Mouse (Mus musculus) embryonic fibroblast, embryonic 13.5 days (primary cell): ENCODE results near the gene Ctnna3. TPM values are rescaled to one million over a fixed set of nuclear protein-coding genes. Genes with fewer than 3 reads are reported as not detected.

Experiments
- H3K27ac ChIP-seq: 2 replicates; pipeline ENCODE4 v1.5.1; 2012; ENCODE audit warnings: low read length, control low read depth, inconsistent platforms; ENCODE audit not compliant: insufficient read depth
- H3K4me1 ChIP-seq: 2 replicates; pipeline ENCODE4 v1.6.1; 2011; ENCODE audit warnings: low read length; ENCODE audit not compliant: control insufficient read depth, insufficient read depth
- H3K4me3 ChIP-seq: 2 replicates; pipeline ENCODE4 v1.5.1; 2011; ENCODE audit warnings: mild to moderate bottlenecking, control low read depth, low read length; ENCODE audit not compliant: insufficient read depth
- CTCF ChIP-seq: IDR thresholded peaks from 2 replicates; pipeline ENCODE4 v1.5.1; 2011; ENCODE audit warnings: mild to moderate bottlenecking, control low read depth, low read length, moderate library complexity, borderline replicate concordance; ENCODE audit not compliant: insufficient read depth
- POLR2A ChIP-seq: IDR thresholded peaks from 2 replicates; pipeline ENCODE4 v1.6.1; 2011; ENCODE audit warnings: low read depth, mild to moderate bottlenecking, control low read depth, low read length, moderate library complexity
- polyA plus RNA-seq: library from polyadenylated mRNA; stranded (reverse); fragments of >200 nt; gene quantifications from 2 replicates; pipeline ENCODE4 v1.2.4, GENCODE M21; 2011; ENCODE audit warnings: low read depth; ENCODE audit not compliant: missing spikeins, insufficient read length

Ctnna3 gene
- polyA plus RNA-seq, 1 experiment = 0.14 TPM

- no peak overlapping the region for H3K4me3 ChIP-seq
- H3K27ac ChIP-seq = no peak overlapping the region
- no peaks in the 10 kb centered on the region for H3K4me1 ChIP-seq
- no peak for TF ChIP-seq POLR2A
- TF ChIP-seq CTCF = no peak
Measured at GRCm38 (mm10) chr10:63689651-63690050, 259.8 kb downstream of the Ctnna3 start.

GRCm38 (mm10) chr10:63692039-63692438 lies 262.1 kb downstream of the Ctnna3 start:
- no peaks in the 10 kb centered on the region for H3K4me1 ChIP-seq
- no peak for TF ChIP-seq CTCF
- TF ChIP-seq POLR2A = no peak
- H3K4me3 ChIP-seq = no peak overlapping the region
- no peak overlapping the region for H3K27ac ChIP-seq

GRCm38 (mm10) chr10:63710211-63710610 lies 280.3 kb downstream of the Ctnna3 start:
- Histone ChIP-seq H3K4me1 (0 out of 2 replicates have a peak, but pooled peaks cover 2% of the 10 kb centered on the region), H3K27ac (no peak overlapping the region), H3K4me3 (no peak overlapping the region)
- TF ChIP-seq CTCF (no peak), POLR2A (no peak)

- no peak overlapping the region for H3K27ac ChIP-seq
- TF ChIP-seq POLR2A (no peak), CTCF (no peak)
- 0 out of 2 replicates have a peak, but pooled peaks cover 2% of the 10 kb centered on the region for H3K4me1 ChIP-seq
- no peak overlapping the region for H3K4me3 ChIP-seq
Measured at GRCm38 (mm10) chr10:63712530-63712929, 282.6 kb downstream of the Ctnna3 start.

GRCm38 (mm10) chr10:63714151-63714550 lies 284.3 kb downstream of the Ctnna3 start:
- H3K4me1 ChIP-seq = 0 out of 2 replicates have a peak, but pooled peaks cover 2% of the 10 kb centered on the region
- H3K27ac ChIP-seq = no peak overlapping the region
- no peak overlapping the region for H3K4me3 ChIP-seq
- TF ChIP-seq CTCF (no peak), POLR2A (no peak)

GRCm38 (mm10) chr10:63768871-63769270 lies 339.0 kb downstream of the Ctnna3 start:
- Histone ChIP-seq H3K4me1 (no peaks in the 10 kb centered on the region), H3K27ac (no peak overlapping the region), H3K4me3 (no peak overlapping the region)
- TF ChIP-seq POLR2A (no peak), CTCF (no peak)

- Histone ChIP-seq H3K4me1 (no peaks in the 10 kb centered on the region), H3K4me3 (no peak overlapping the region), H3K27ac (no peak overlapping the region)
- no peak for TF ChIP-seq CTCF
Measured at GRCm38 (mm10) chr10:63771656-63772055, 341.8 kb downstream of the Ctnna3 start.

GRCm38 (mm10) chr10:63772074-63772473 lies 342.2 kb downstream of the Ctnna3 start:
- Histone ChIP-seq H3K27ac (no peak overlapping the region), H3K4me3 (no peak overlapping the region), H3K4me1 (no peaks in the 10 kb centered on the region)
- TF ChIP-seq CTCF = no peak
- no peak for TF ChIP-seq POLR2A

- Histone ChIP-seq H3K4me3 (no peak overlapping the region), H3K27ac (no peak overlapping the region), H3K4me1 (no peaks in the 10 kb centered on the region)
- no peak for TF ChIP-seq POLR2A
- TF ChIP-seq CTCF = no peak
Measured at GRCm38 (mm10) chr10:63781948-63782347, 352.1 kb downstream of the Ctnna3 start.

- no peaks in the 10 kb centered on the region for H3K4me1 ChIP-seq
- H3K27ac ChIP-seq = no peak overlapping the region
- TF ChIP-seq CTCF (no peak), POLR2A (no peak)
- H3K4me3 ChIP-seq = no peak overlapping the region
Measured at GRCm38 (mm10) chr10:63784808-63785535, 355.1 kb downstream of the Ctnna3 start.
